Mouse (Mus musculus) megakaryocyte progenitor cell, adult 5-6 weeks (primary cell): Measurements from ENCODE around the gene Myh9. TPM values are rescaled to one million over a fixed set of nuclear protein-coding genes. Genes with fewer than 3 reads are reported as not detected.
"Not testable (repeated sequence)": the region's sequence is repeated elsewhere in the genome, so short reads cannot be mapped to it uniquely, and the experiment has no call there.

Source experiments
- ATAC-seq: replicated peaks from 2 replicates; pipeline ENCODE4 v1.8.0; 2016; ENCODE audit warnings: mild to moderate bottlenecking, moderate TSS enrichment, inconsistent platforms; ENCODE audit not compliant: poor library complexity
- total RNA-seq, 2 experiments: library from RNA; stranded (forward) in 1 of 2; stranded (reverse) in 1 of 2; fragments of 157-497, 149-512 nt in 1 of 2; fragments of 200-1000 nt in 1 of 2; gene quantifications; 2 replicates each; pipeline versions ENCODE4 v1.2.3 to v1.2.4; 2015 to 2017

Gene Myh9
- total RNA-seq, 2 experiments from 2014 or later, result 191 to 238 TPM

GRCm38 (mm10) chr15:77763050-77763449, 78.9 kb downstream of the Myh9 start:
- no peak for ATAC-seq

GRCm38 (mm10) chr15:77761561-77762380, 80.2 kb downstream of the Myh9 start:
- ATAC-seq, result peak; percentile 96

- no peak for ATAC-seq
Measured at GRCm38 (mm10) chr15:77761083-77761482, 80.9 kb downstream of the Myh9 start.

- ATAC-seq, result no peak
Measured at GRCm38 (mm10) chr15:77760037-77760436, 81.9 kb downstream of the Myh9 start.

GRCm38 (mm10) chr15:77757586-77758226, 84.3 kb downstream of the Myh9 start:
- no peak for ATAC-seq

GRCm38 (mm10) chr15:77756848-77757247, 85.1 kb downstream of the Myh9 start, which contains the start of gene Apol8:
Apol8 (minus strand) TSS chr15:77757003.
- ATAC-seq, result peak; percentile 95

GRCm38 (mm10) chr15:77756081-77756480, 85.9 kb downstream of the Myh9 start:
- no peak for ATAC-seq

GRCm38 (mm10) chr15:77755132-77755531, 86.8 kb downstream of the Myh9 start:
- ATAC-seq, result peak; percentile 33; the same call in 1 of the 2 replicates

GRCm38 (mm10) chr15:77752443-77752842, 89.5 kb downstream of the Myh9 start:
- ATAC-seq, result no peak

- peak; percentile 77 for ATAC-seq
Measured at GRCm38 (mm10) chr15:77750461-77750860, 91.5 kb downstream of the Myh9 start.

GRCm38 (mm10) chr15:77749717-77750116, 92.3 kb downstream of the Myh9 start:
- no peak for ATAC-seq

- ATAC-seq, result no peak
Measured at GRCm38 (mm10) chr15:77748414-77748813, 93.6 kb downstream of the Myh9 start.

GRCm38 (mm10) chr15:77746326-77746725, 95.6 kb downstream of the Myh9 start:
- ATAC-seq, result no peak

GRCm38 (mm10) chr15:77745081-77745480, 96.9 kb downstream of the Myh9 start:
- no peak for ATAC-seq

- no peak for ATAC-seq
Measured at GRCm38 (mm10) chr15:77744632-77745031, 97.3 kb downstream of the Myh9 start.

GRCm38 (mm10) chr15:77741556-77741955, 100.4 kb downstream of the Myh9 start:
- not testable (repeated sequence) for ATAC-seq

GRCm38 (mm10) chr15:77740511-77741297, 101.3 kb downstream of the Myh9 start:
- peak; percentile 54; the same call in 1 of the 2 replicates for ATAC-seq

GRCm38 (mm10) chr15:77733903-77734302, 108.1 kb downstream of the Myh9 start:
- not testable (repeated sequence) for ATAC-seq

- ATAC-seq, result peak; percentile 70
Measured at GRCm38 (mm10) chr15:77733380-77733779, 108.6 kb downstream of the Myh9 start.

- ATAC-seq, result not testable (repeated sequence)
Measured at GRCm38 (mm10) chr15:77732851-77733250, 109.1 kb downstream of the Myh9 start.

GRCm38 (mm10) chr15:77731605-77732004, 110.4 kb downstream of the Myh9 start:
- ATAC-seq, result no peak
